Mouse (Mus musculus) ES-E14 (cell line): Measurements from ENCODE around the gene 4921524J17Rik. TPM values are rescaled to one million over a fixed set of nuclear protein-coding genes. Genes with fewer than 3 reads are reported as not detected.

Source experiments
- DNase-seq: peaks from one replicate; pipeline ENCODE4 v3.0.0-alpha.2; 2013; ENCODE audit warnings: low read depth, low spot score
- H3K27ac ChIP-seq: 2 replicates; pipeline ENCODE4 v1.5.1; 2012; ENCODE audit warnings: low read depth, mild to moderate bottlenecking, low read length, moderate library complexity, mixed read lengths; ENCODE audit not compliant: poor library complexity, insufficient read depth, severe bottlenecking
- H3K36me3 ChIP-seq: 2 replicates; pipeline ENCODE4 v1.6.1; 2012; ENCODE audit warnings: mild to moderate bottlenecking, low read length, moderate library complexity, mixed read lengths; ENCODE audit not compliant: control insufficient read depth, poor library complexity, insufficient read depth, severe bottlenecking
- H3K4me1 ChIP-seq, 2 experiments: fragments of 150-350 bp in 1 of 2; sonication (generic) in 1 of 2; 2 replicates each; pipeline ENCODE4 v1.6.1; 2012; ENCODE audit warnings: low read length in 2 of 2, mild to moderate bottlenecking in 1 of 2, mixed read lengths in 1 of 2; ENCODE audit not compliant: control insufficient read depth in 2 of 2, insufficient read depth in 2 of 2, poor library complexity in 1 of 2
- H3K4me3 ChIP-seq, 2 experiments: fragments of 150-350 bp in 1 of 2; sonication (generic) in 1 of 2; 2 replicates each; pipeline ENCODE4 v1.5.1; 2012; ENCODE audit warnings: low read length in 2 of 2, low read depth in 1 of 2, mild to moderate bottlenecking in 1 of 2, mixed read lengths in 1 of 2; ENCODE audit not compliant: insufficient read depth in 1 of 2, poor library complexity in 1 of 2, severe bottlenecking in 1 of 2
- H3K9ac ChIP-seq: 2 replicates; pipeline ENCODE4 v1.6.1; 2012; ENCODE audit warnings: low read depth, mild to moderate bottlenecking, low read length, mixed read lengths; ENCODE audit not compliant: poor library complexity, insufficient read depth, severe bottlenecking
- H3K9me3 ChIP-seq: fragments of 150-350 bp; sonication (generic); 2 replicates; pipeline ENCODE4 v1.6.1; 2012; ENCODE audit warnings: low read depth, mild to moderate bottlenecking, low read length; ENCODE audit not compliant: control insufficient read depth, insufficient read depth
- CHD2 ChIP-seq: IDR thresholded peaks from 2 replicates; pipeline ENCODE4 v1.6.1; 2014; ENCODE audit warnings: mild to moderate bottlenecking, low read depth, low read length, inconsistent platforms
- HCFC1 ChIP-seq: IDR thresholded peaks from 2 replicates; pipeline ENCODE4 v1.6.1; 2012; ENCODE audit warnings: low read length, inconsistent platforms, borderline replicate concordance; ENCODE audit not compliant: insufficient read depth
- MAFK ChIP-seq: IDR thresholded peaks from 2 replicates; pipeline ENCODE4 v1.6.1; 2014; ENCODE audit warnings: mild to moderate bottlenecking, low read depth, low read length, inconsistent platforms; ENCODE audit not compliant: insufficient read depth
- ZC3H11A ChIP-seq: IDR thresholded peaks from 2 replicates; pipeline ENCODE4 v1.6.1; 2012; ENCODE audit warnings: low read depth, mild to moderate bottlenecking, inconsistent platforms, low read length, borderline replicate concordance
- ZNF384 ChIP-seq: IDR thresholded peaks from 2 replicates; pipeline ENCODE4 v1.6.1; 2012; ENCODE audit warnings: low read depth, low read length, inconsistent platforms
- in situ Hi-C, 2 experiments: fragments of 600-800 bp; cut with MboI; formaldehyde crosslinking; loops; one replicate each; pipeline ENCODE4 v1.15.1; 2025; ENCODE audit warnings: low sequenced_read_pairs in 2 of 2, inconsistent platforms in 1 of 2; ENCODE audit not compliant: unreplicated experiment in 2 of 2
- total RNA-seq: library from RNA; depleted of rRNA; stranded (reverse); fragments of 300-350 nt; gene quantifications from 2 replicates; pipeline ENCODE4 v1.2.3, GENCODE M21; 2012

The 4921524J17Rik gene
- total RNA-seq, 1 experiment = 19.5 TPM

- Histone ChIP-seq H3K4me3 (no peak overlapping the region), H3K36me3 (no peaks in the 10 kb centered on the region), H3K4me1 (no peaks in the 10 kb centered on the region), H3K27ac (no peak overlapping the region), H3K9me3 (no peaks in the 10 kb centered on the region), H3K9ac (no peak overlapping the region)
- no peak for DNase-seq
- in situ Hi-C loops = no loop called here
- TF ChIP-seq ZNF384 = no peak
- TF ChIP-seq ZC3H11A = no peak
- TF ChIP-seq MAFK = no peak
- TF ChIP-seq CHD2 = no peak
- no peak for TF ChIP-seq HCFC1
Measured at GRCm38 (mm10) chr8:85398548-85398947, 34.1 kb downstream of the 4921524J17Rik start.

- Histone ChIP-seq H3K9ac (no peak overlapping the region), H3K27ac (no peak overlapping the region), H3K4me1 (no peaks in the 10 kb centered on the region), H3K4me3 (no peak overlapping the region), H3K36me3 (no peaks in the 10 kb centered on the region), H3K9me3 (no peaks in the 10 kb centered on the region)
- TF ChIP-seq ZC3H11A (no peak), MAFK (no peak), HCFC1 (no peak), CHD2 (no peak), ZNF384 (no peak)
- in situ Hi-C loops = no loop called here
- peak; percentile 55 for DNase-seq
Measured at GRCm38 (mm10) chr8:85397508-85397907, 35.1 kb downstream of the 4921524J17Rik start.

GRCm38 (mm10) chr8:85396432-85397079 lies 36.1 kb downstream of the 4921524J17Rik start:
- in situ Hi-C loops = no loop called here
- TF ChIP-seq HCFC1 (no peak), ZC3H11A (no peak), MAFK (no peak), CHD2 (no peak), ZNF384 (no peak)
- no peak overlapping the region for H3K4me3 ChIP-seq
- DNase-seq = no peak
- no peaks in the 10 kb centered on the region for H3K36me3 ChIP-seq
- no peaks in the 10 kb centered on the region for H3K9me3 ChIP-seq
- H3K27ac ChIP-seq = no peak overlapping the region
- no peaks in the 10 kb centered on the region for H3K4me1 ChIP-seq
- H3K9ac ChIP-seq = no peak overlapping the region

- Histone ChIP-seq H3K9me3 (no peaks in the 10 kb centered on the region), H3K36me3 (no peaks in the 10 kb centered on the region), H3K27ac (no peak overlapping the region), H3K4me1 (no peaks in the 10 kb centered on the region), H3K4me3 (no peak overlapping the region), H3K9ac (no peak overlapping the region)
- no peak for DNase-seq
- in situ Hi-C loops = no loop called here
- no peak for TF ChIP-seq HCFC1
- TF ChIP-seq ZC3H11A = no peak
- no peak for TF ChIP-seq CHD2
- no peak for TF ChIP-seq ZNF384
- no peak for TF ChIP-seq MAFK
Measured at GRCm38 (mm10) chr8:85395681-85396431, 36.8 kb downstream of the 4921524J17Rik start.
